Mouse (Mus musculus): ENCODE measurements around the gene Hoxd11.

DNA sequence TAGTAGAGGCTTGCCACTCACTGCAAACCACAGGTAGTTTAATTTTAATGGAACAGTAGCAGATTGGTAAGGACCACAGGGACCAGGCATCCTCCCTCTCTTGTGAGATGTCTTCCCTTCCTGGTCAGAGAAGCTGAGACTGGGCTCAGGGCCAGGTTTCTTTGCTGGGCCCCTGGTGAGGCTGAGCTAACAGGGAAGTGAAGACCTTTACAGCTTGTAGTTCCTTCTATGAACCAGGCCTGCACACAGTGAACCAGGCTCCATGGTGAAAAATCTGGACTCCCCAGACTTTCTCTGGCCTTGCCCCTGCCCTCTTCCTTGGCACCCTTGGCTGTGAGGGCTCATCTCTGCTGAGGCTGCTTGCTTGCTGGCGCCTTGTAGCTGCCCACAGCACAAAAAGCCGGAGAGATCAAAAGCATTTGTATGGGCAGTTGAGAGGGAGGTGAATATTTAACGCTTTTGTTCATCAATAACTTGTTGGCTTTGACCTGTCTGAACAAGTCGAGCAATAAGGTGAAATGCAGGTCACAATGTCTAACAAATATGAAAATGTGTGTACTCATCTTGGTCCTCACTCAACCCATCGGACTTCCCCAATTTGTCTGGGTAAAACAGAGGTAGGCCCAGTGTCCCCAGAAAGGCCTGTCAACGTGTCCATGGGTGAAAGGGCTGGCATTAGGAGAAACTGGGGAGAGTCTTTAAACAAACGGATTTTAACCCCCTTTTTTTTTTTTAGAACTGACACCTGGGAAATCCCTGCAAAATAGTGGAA, 45.1 kb downstream of the Hoxd11 start:
- TF ChIP-seq CTCF (conservative IDR thresholded peaks at IDR 0.05; ENCODE audit: low read length) (no peak), NANOG (IDR thresholded peaks at IDR 0.05; ENCODE audit: borderline replicate concordance, low read length) (no peak), POU5F1 (IDR thresholded peaks at IDR 0.05; ENCODE audit: borderline replicate concordance, low read length) (no peak)

Measured in E14TG2a.4 (cell line).